In genomic region chr10:81006005-81006677, GRCm38 (mm10) we compare ENCODE assay signal across 17 mouse cellular contexts. TPM values are rescaled to one million over a fixed set of nuclear protein-coding genes. Genes with fewer than 3 reads are reported as not detected.
DNase-seq lines count a peak whose midpoint lies in the region; ATAC-seq lines count a peak whose summit lies in the region.
"Had no signal": no experiment of that assay in that cellular context is flagged by ENCODE, and none has a peak within 500 bp of the region (broad histone marks: within the 10 kb centered on the region; RNA-seq: fewer than 3 reads in every experiment).

No protein-coding gene starts in this region.

- intact Hi-C loops in left cerebral cortex, postnatal 4 days (cut with DNase I) = no loop called here

- no peak for DNase-seq in frontal cortex, postnatal 25 days (ENCODE audit: low spot score in 2 of 2)
- DNase-seq in left cerebral cortex, adult 18-20 months (ENCODE audit: low spot score in 2 of 2) = peak; percentile 45 to 55
- no peak for DNase-seq in left cerebral cortex, postnatal 4 days
- peak; percentile 44 to 82 for DNase-seq in right cerebral cortex, postnatal 10 days (ENCODE audit: low spot score in 2 of 2)
- no peak for DNase-seq in right cerebral cortex, postnatal 4 days
- no peak for DNase-seq in urinary bladder, adult 18-20 months (ENCODE audit: low spot score in 2 of 2)
- DNase-seq: adrenal gland, postnatal 10 days; cerebellum, adult 18-20 months; cerebellum, adult 9-11 months; cerebellum, postnatal 36 days; gastrocnemius, postnatal 36 days; heart, adult 11 months; heart, postnatal 36 days had no signal

- ATAC-seq in frontal cortex, adult (ENCODE audit: low TSS enrichment) = peak; percentile 84
- ATAC-seq: forebrain, embryonic 14.5 days; hindbrain, postnatal 0 days had no signal

RNA-seq across cellular contexts. Expression of gene Gng7, which starts 8.6 kb away (rescaled TPM):
- total RNA-seq in left cerebral cortex, adult 18-20 months (2021) = 100 to 1,000 TPM; 107 to 137 TPM
- 100 to 1,000 TPM in 1 of 2 experiments, 10 to 100 TPM in 1; 96.7 to 106 TPM for total RNA-seq in left cerebral cortex, postnatal 4 days (2021)

RNA-seq across cellular contexts. Expression of gene Diras1, which starts 19.3 kb away (rescaled TPM):
- 100 to 1,000 TPM; 104 to 113 TPM for total RNA-seq in left cerebral cortex, adult 18-20 months (2021)
- 100 to 1,000 TPM; 104 to 111 TPM for total RNA-seq in left cerebral cortex, postnatal 4 days (2021)
- total RNA-seq: heart, postnatal 36 days; MEL had no signal

RNA-seq across cellular contexts. Expression of gene Slc39a3, which starts 31.1 kb away (rescaled TPM):
- 10 to 100 TPM; 56.9 to 60.1 TPM for total RNA-seq in left cerebral cortex, adult 18-20 months (2021)
- total RNA-seq in left cerebral cortex, postnatal 4 days (2021) = 10 to 100 TPM; 57.8 to 59.8 TPM

RNA-seq across cellular contexts. Expression of gene Sgta, which starts 53.8 kb away (rescaled TPM):
- total RNA-seq in left cerebral cortex, adult 18-20 months (2021) = 100 to 1,000 TPM; 178 to 182 TPM
- 100 to 1,000 TPM; 193 to 199 TPM for total RNA-seq in left cerebral cortex, postnatal 4 days (2021)

Comparison
In these comparisons a context has a peak if more than half of its experiments do, and no peak if none do; other contexts are left out.
1. DNase-seq: peak in left cerebral cortex, adult 18-20 months (2 of 2) and right cerebral cortex, postnatal 10 days (2 of 2); none in frontal cortex, postnatal 25 days (0 of 2), left cerebral cortex, postnatal 4 days (single experiment), right cerebral cortex, postnatal 4 days (single experiment) and urinary bladder, adult 18-20 months (0 of 2).